Mouse (Mus musculus): ENCODE data around the gene Erp44. TPM values are rescaled to one million over a fixed set of nuclear protein-coding genes. Genes with fewer than 3 reads are reported as not detected.

The Erp44 gene
- 39.7 and 47.5 TPM in 2 replicates for total RNA-seq (2012; rRNA removed)

DNA sequence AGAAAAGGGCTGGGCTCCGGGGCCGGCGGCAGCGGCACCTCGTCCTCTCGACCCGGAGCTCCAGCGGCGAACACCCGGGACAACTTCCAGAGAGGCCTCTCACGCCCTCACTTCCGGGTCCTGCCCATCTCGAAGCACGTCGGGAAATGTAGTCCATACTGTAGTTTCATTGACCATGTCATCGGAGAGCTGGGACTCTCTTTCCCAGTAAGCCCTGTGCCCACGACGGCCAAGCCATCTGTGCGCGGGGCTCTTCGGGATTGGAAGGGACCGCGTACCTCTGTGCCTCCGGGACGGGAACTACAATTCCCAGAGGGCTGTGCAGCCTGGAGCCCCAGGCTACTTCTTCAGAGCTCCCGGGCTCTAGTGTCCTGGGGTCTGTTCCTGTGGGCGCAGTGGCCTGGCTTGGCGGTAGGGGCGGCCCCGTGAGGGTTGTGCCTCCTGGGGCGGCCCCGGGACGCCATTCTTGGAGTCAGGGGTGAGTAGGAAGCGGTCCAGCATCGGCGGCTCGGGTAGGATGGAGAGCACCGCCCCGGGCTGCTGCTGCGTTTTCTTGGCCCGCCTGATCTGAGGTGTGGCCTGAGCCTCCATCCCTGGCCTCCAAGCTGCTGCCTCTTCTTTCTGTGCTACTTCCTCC lies at the start of gene Erp44, which contains the start of gene Invs:
Gene Erp44, minus strand, starts transcription at position 61 of the 637 bp plus-strand sequence.
Gene Invs, plus strand, starts transcription at position 263 of the 637 bp plus-strand sequence.
- Histone ChIP-seq H3K9me3 (ENCODE audit: control insufficient read depth, insufficient read depth, low read depth, low read length) (no peaks in the 10 kb centered on the region), H3K4me1 (ENCODE audit: control insufficient read depth in 2 of 2, insufficient read depth in 2 of 2, low read length in 2 of 2, poor library complexity in 1 of 2) (peaks cover 0 to 2% of the 10 kb centered on the region in 2 experiments; a peak in 1 of 4 replicates), H3K36me3 (ENCODE audit: control insufficient read depth, insufficient read depth, low read length, poor library complexity, severe bottlenecking) (no peaks in the 10 kb centered on the region), H3K9ac (ENCODE audit: insufficient read depth, low read depth, low read length, poor library complexity, severe bottlenecking) (peak within 1 kb of the TSS; percentile 86), H3K27ac (ENCODE audit: insufficient read depth, low read depth, low read length, poor library complexity, severe bottlenecking) (no peak within 1 kb of the TSS), H3K4me3 (ENCODE audit: insufficient read depth in 1 of 2, low read depth in 1 of 2, low read length in 2 of 2, poor library complexity in 1 of 2, severe bottlenecking in 1 of 2) (peak within 1 kb of the TSS; percentile 90 to 94)
- in situ Hi-C loops (cut with MboI; ENCODE audit: low sequenced_read_pairs in 2 of 2, unreplicated experiment in 2 of 2), result no loop called here
- TF ChIP-seq HCFC1 (IDR thresholded peaks at IDR 0.05; ENCODE audit: borderline replicate concordance, insufficient read depth, low read length), result peak; percentile 99
- no peak for TF ChIP-seq ZNF384 (IDR thresholded peaks at IDR 0.05; ENCODE audit: low read depth, low read length)
- peak; percentile 62; the same call in 1 of the 2 replicates for TF ChIP-seq CHD2 (IDR thresholded peaks at IDR 0.05; ENCODE audit: low read depth, low read length)
- peak; percentile 96 for DNase-seq (ENCODE audit: low read depth, low spot score)

DNA sequence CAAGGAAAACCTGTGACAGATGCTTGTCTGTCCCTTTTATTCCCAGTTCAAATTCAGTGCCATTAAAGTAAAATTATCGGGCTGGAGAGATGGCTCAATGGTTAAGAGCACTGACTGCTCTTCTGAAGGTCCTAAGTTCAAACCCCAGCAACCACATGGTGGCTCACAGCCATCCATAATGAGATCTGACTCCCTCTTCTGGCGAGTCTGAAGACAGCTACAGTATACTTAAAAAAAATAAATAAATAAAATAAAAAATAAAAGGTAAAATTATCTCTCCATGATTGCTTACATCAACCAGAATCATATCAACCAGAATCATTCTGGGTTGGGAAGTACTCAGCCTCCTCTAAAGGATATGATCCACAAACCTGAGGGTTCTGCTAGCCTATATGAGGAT lies 48.7 kb upstream of the Erp44 start:
- Histone ChIP-seq H3K9me3 (ENCODE audit: control insufficient read depth, insufficient read depth, low read depth, low read length) (no peaks in the 10 kb centered on the region), H3K9ac (ENCODE audit: insufficient read depth, low read depth, low read length, poor library complexity, severe bottlenecking) (no peak overlapping the region), H3K4me3 (ENCODE audit: insufficient read depth in 1 of 2, low read depth in 1 of 2, low read length in 2 of 2, poor library complexity in 1 of 2, severe bottlenecking in 1 of 2) (no peak overlapping the region), H3K36me3 (ENCODE audit: control insufficient read depth, insufficient read depth, low read length, poor library complexity, severe bottlenecking) (no peaks in the 10 kb centered on the region), H3K4me1 (ENCODE audit: control insufficient read depth in 2 of 2, insufficient read depth in 2 of 2, low read length in 2 of 2, poor library complexity in 1 of 2) (no peaks in the 10 kb centered on the region), H3K27ac (ENCODE audit: insufficient read depth, low read depth, low read length, poor library complexity, severe bottlenecking) (no peak overlapping the region)
- TF ChIP-seq CHD2 (IDR thresholded peaks at IDR 0.05; ENCODE audit: low read depth, low read length) (no peak), ZNF384 (IDR thresholded peaks at IDR 0.05; ENCODE audit: low read depth, low read length) (no peak), ZC3H11A (IDR thresholded peaks at IDR 0.05; ENCODE audit: borderline replicate concordance, low read depth, low read length) (no peak), HCFC1 (IDR thresholded peaks at IDR 0.05; ENCODE audit: borderline replicate concordance, insufficient read depth, low read length) (no peak), MAFK (IDR thresholded peaks at IDR 0.05; ENCODE audit: insufficient read depth, low read depth, low read length) (no peak)
- DNase-seq (ENCODE audit: low read depth, low spot score), result no peak
- in situ Hi-C loops (cut with MboI; ENCODE audit: low sequenced_read_pairs in 2 of 2, unreplicated experiment in 2 of 2), result no loop called here

DNA sequence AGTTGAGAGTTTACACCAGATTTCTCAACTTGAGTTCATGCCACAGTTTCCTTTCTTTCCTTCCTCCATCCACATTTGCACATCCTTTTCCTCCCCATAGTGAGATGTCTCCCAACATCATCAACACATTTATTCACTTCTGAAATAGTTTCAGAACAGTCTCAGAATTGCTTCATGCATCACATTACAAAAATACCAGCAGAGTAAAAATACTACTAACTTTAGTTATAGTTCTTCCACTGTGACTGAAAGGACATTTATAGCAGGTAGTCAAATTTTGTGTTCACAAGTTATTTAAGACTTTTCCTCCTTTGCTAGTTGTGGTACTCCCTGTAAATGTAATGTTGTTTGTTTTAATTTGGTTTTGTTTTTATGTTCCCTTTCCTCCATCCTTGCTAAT lies 47.8 kb upstream of the Erp44 start:
- H3K9ac ChIP-seq (ENCODE audit: insufficient read depth, low read depth, low read length, poor library complexity, severe bottlenecking), result no peak overlapping the region
- no peaks in the 10 kb centered on the region for H3K9me3 ChIP-seq (ENCODE audit: control insufficient read depth, insufficient read depth, low read depth, low read length)
- no peak overlapping the region for H3K27ac ChIP-seq (ENCODE audit: insufficient read depth, low read depth, low read length, poor library complexity, severe bottlenecking)
- no peaks in the 10 kb centered on the region for H3K4me1 ChIP-seq (ENCODE audit: control insufficient read depth in 2 of 2, insufficient read depth in 2 of 2, low read length in 2 of 2, poor library complexity in 1 of 2)
- in situ Hi-C loops (cut with MboI; ENCODE audit: low sequenced_read_pairs in 2 of 2, unreplicated experiment in 2 of 2), result no loop called here
- no peak for DNase-seq (ENCODE audit: low read depth, low spot score)
- H3K36me3 ChIP-seq (ENCODE audit: control insufficient read depth, insufficient read depth, low read length, poor library complexity, severe bottlenecking), result no peaks in the 10 kb centered on the region
- H3K4me3 ChIP-seq (ENCODE audit: insufficient read depth in 1 of 2, low read depth in 1 of 2, low read length in 2 of 2, poor library complexity in 1 of 2, severe bottlenecking in 1 of 2), result no peak overlapping the region
- TF ChIP-seq CHD2 (IDR thresholded peaks at IDR 0.05; ENCODE audit: low read depth, low read length), result no peak
- TF ChIP-seq HCFC1 (IDR thresholded peaks at IDR 0.05; ENCODE audit: borderline replicate concordance, insufficient read depth, low read length), result no peak
- no peak for TF ChIP-seq MAFK (IDR thresholded peaks at IDR 0.05; ENCODE audit: insufficient read depth, low read depth, low read length)
- no peak for TF ChIP-seq ZNF384 (IDR thresholded peaks at IDR 0.05; ENCODE audit: low read depth, low read length)
- no peak for TF ChIP-seq ZC3H11A (IDR thresholded peaks at IDR 0.05; ENCODE audit: borderline replicate concordance, low read depth, low read length)

DNA sequence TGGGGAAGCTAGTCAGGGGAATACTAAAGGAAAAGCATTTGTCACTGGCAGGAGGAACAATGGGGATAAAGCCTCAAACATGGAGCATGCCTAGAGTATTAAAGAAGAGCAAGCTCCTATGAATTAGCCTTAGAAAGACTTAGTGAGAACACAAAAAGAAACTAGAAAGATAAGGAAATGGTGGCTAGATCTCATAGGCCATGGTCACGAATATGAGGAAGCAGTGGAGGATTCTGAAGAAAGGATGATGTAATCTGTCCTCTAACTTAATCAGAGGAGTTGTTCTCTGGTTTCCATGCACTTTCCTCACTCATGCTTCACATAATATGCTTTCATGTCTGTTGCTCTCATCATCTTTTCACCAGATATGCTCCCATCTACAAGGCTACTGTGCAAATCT lies 42.7 kb upstream of the Erp44 start:
- no peak for DNase-seq (ENCODE audit: low read depth, low spot score)
- Histone ChIP-seq H3K9ac (ENCODE audit: insufficient read depth, low read depth, low read length, poor library complexity, severe bottlenecking) (no peak overlapping the region), H3K9me3 (ENCODE audit: control insufficient read depth, insufficient read depth, low read depth, low read length) (no peaks in the 10 kb centered on the region), H3K4me1 (ENCODE audit: control insufficient read depth in 2 of 2, insufficient read depth in 2 of 2, low read length in 2 of 2, poor library complexity in 1 of 2) (no peaks in the 10 kb centered on the region), H3K4me3 (ENCODE audit: insufficient read depth in 1 of 2, low read depth in 1 of 2, low read length in 2 of 2, poor library complexity in 1 of 2, severe bottlenecking in 1 of 2) (no peak overlapping the region), H3K36me3 (ENCODE audit: control insufficient read depth, insufficient read depth, low read length, poor library complexity, severe bottlenecking) (no peaks in the 10 kb centered on the region), H3K27ac (ENCODE audit: insufficient read depth, low read depth, low read length, poor library complexity, severe bottlenecking) (no peak overlapping the region)
- in situ Hi-C loops (cut with MboI; ENCODE audit: low sequenced_read_pairs in 2 of 2, unreplicated experiment in 2 of 2), result no loop called here
- TF ChIP-seq MAFK (IDR thresholded peaks at IDR 0.05; ENCODE audit: insufficient read depth, low read depth, low read length), result no peak
- no peak for TF ChIP-seq ZC3H11A (IDR thresholded peaks at IDR 0.05; ENCODE audit: borderline replicate concordance, low read depth, low read length)
- no peak for TF ChIP-seq ZNF384 (IDR thresholded peaks at IDR 0.05; ENCODE audit: low read depth, low read length)
- no peak for TF ChIP-seq CHD2 (IDR thresholded peaks at IDR 0.05; ENCODE audit: low read depth, low read length)
- TF ChIP-seq HCFC1 (IDR thresholded peaks at IDR 0.05; ENCODE audit: borderline replicate concordance, insufficient read depth, low read length), result no peak

All from ES-E14 (cell line).